ENCODE assay signal across 7 mouse cellular contexts in the genomic region with DNA sequence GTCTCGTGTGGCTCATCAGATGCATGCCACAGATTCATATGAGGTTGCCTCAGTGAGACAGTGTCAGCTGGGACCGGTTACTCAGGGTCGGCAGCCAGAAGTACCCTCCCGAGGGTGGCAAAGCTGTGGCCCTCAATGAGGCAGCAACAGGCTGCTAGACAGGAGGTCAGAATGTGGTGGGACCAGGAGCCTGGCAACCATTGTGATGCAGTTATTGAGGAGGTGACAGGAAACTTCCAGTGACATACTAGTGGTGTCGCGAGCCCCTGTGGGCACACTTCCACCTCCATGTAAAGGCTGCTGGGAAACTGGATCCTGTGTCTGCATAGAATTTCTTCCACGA. TPM values are rescaled to one million over a fixed set of nuclear protein-coding genes. Genes with fewer than 3 reads are reported as not detected.
A peak's percentile ranks its signal among the peaks of the same experiment; 100 is the strongest.
DNase-seq lines count a peak whose midpoint lies in the region; ATAC-seq and TF ChIP-seq lines count a peak whose summit lies in the region.

A gene (plus strand): TSS at position 242 of the 343 bp plus-strand sequence.

- no peak within 1 kb of the TSS for H3K4me3 ChIP-seq in thymus, adult 2 months (ENCODE audit: control insufficient read depth, insufficient read depth, low read length)
- no peak within 1 kb of the TSS for H3K4me3 ChIP-seq in forebrain, embryonic 13.5 days
- H3K4me3 ChIP-seq in liver, embryonic 12.5 days: no peak within 1 kb of the TSS

- H3K36me3 ChIP-seq in thymus, adult 2 months (ENCODE audit: control insufficient read depth, insufficient read depth, low read length): no peaks in the 10 kb centered on the region
- no peaks in the 10 kb centered on the region; the same call in 1 of the 2 replicates for H3K36me3 ChIP-seq in forebrain, embryonic 13.5 days (ENCODE audit: poor library complexity, severe bottlenecking)
- peaks cover 34% of the 10 kb centered on the region for H3K36me3 ChIP-seq in liver, embryonic 12.5 days

- TF ChIP-seq CTCF in thymus, adult 2 months (IDR thresholded peaks at IDR 0.05; ENCODE audit: borderline replicate concordance, control insufficient read depth, extremely low read depth, insufficient read depth, low read length, poor library complexity): no peak

- no peaks in the 10 kb centered on the region for H3K9me3 ChIP-seq in forebrain, embryonic 13.5 days (replicated peaks)
- 0 out of 2 replicates have a peak, but pooled peaks cover 4% of the 10 kb centered on the region for H3K9me3 ChIP-seq in liver, embryonic 12.5 days (replicated peaks)

- no peak within 1 kb of the TSS for H3K27ac ChIP-seq in thymus, adult 2 months (ENCODE audit: control insufficient read depth, insufficient read depth, low read length)
- no peak within 1 kb of the TSS for H3K27ac ChIP-seq in forebrain, embryonic 13.5 days
- H3K27ac ChIP-seq in liver, embryonic 12.5 days: peak within 1 kb of the TSS; percentile 72

- DNase-seq in thymus, adult 2 months: no peak
- DNase-seq in thymus, postnatal 36 days: no peak
- no peak for DNase-seq in urinary bladder, postnatal 14 days (ENCODE audit: low spot score)

- no peak for TF ChIP-seq POLR2A in thymus, adult 2 months (IDR thresholded peaks at IDR 0.05; ENCODE audit: control insufficient read depth, extremely low read depth, insufficient read depth, low read length, poor library complexity)

- no peak for ATAC-seq in forebrain, embryonic 13.5 days
- peak in 1 of 2 experiments; percentile 4; a peak in 1 of 4 replicates for ATAC-seq in hematopoietic stem cell, adult 5-6 weeks (replicated peaks in 1 of 2; ENCODE audit: insufficient read depth in 1 of 2, low FRiP score in 2 of 2, low TSS enrichment in 1 of 2, low read depth in 1 of 2, poor library complexity in 2 of 2, severe bottlenecking in 2 of 2)
- no peak for ATAC-seq in liver, embryonic 12.5 days
- ATAC-seq in granulocyte monocyte progenitor cell, adult 5-6 weeks (replicated peaks; ENCODE audit: poor library complexity, severe bottlenecking): no peak

- H3K9ac ChIP-seq in forebrain, embryonic 13.5 days: no peak within 1 kb of the TSS
- 0 out of 2 replicates have a peak within 1 kb of the TSS, but pooled peaks have one; percentile 6 for H3K9ac ChIP-seq in liver, embryonic 12.5 days

- no peaks in the 10 kb centered on the region for H3K27me3 ChIP-seq in thymus, adult 2 months (ENCODE audit: control insufficient read depth, insufficient read depth, low read length)
- H3K27me3 ChIP-seq in forebrain, embryonic 13.5 days: no peaks in the 10 kb centered on the region
- no peaks in the 10 kb centered on the region for H3K27me3 ChIP-seq in liver, embryonic 12.5 days (replicated peaks)

- H3K4me1 ChIP-seq in thymus, adult 2 months (replicated peaks; ENCODE audit: control insufficient read depth, insufficient read depth, low read length): no peaks in the 10 kb centered on the region
- H3K4me1 ChIP-seq in forebrain, embryonic 13.5 days: peaks cover 45% of the 10 kb centered on the region
- peaks cover 53% of the 10 kb centered on the region for H3K4me1 ChIP-seq in liver, embryonic 12.5 days

- 68% methylated on average over 7 of the region's 7 CpGs for WGBS in thymus, adult 2 months
- 53% methylated on average over 7 of the region's 7 CpGs for WGBS in forebrain, embryonic 13.5 days
- 42% methylated on average over 7 of the region's 7 CpGs for WGBS in liver, embryonic 12.5 days (ENCODE audit: insufficient replicate concordance)

- no peak within 1 kb of the TSS for H3K4me2 ChIP-seq in forebrain, embryonic 13.5 days
- H3K4me2 ChIP-seq in liver, embryonic 12.5 days: no peak within 1 kb of the TSS; the same call in none of the 2 replicates

RNA-seq across cellular contexts. Expression of the gene that starts here (rescaled TPM):
- 3.6 and 23.5 TPM in 2 replicates for polyA plus RNA-seq in thymus, adult 2 months (2012; rRNA removed)
- polyA plus RNA-seq in forebrain, embryonic 13.5 days (2015; fragmentation: Nextera tagmentation; extraction: Ambion mirVana): 48.8 and 48.9 TPM in 2 replicates
- total RNA-seq in hematopoietic stem cell, adult 5-6 weeks (2017): 13.1 and 15.8 TPM in 2 replicates
- 2.6 TPM in 2 replicates for polyA plus RNA-seq in liver, embryonic 12.5 days (2016; fragmentation: Nextera tagmentation; extraction: Ambion mirVana)
- total RNA-seq in granulocyte monocyte progenitor cell, adult 5-6 weeks (2014; fragmentation: Nextera tagmentation): 3.4 TPM in 1 of 2 replicates, not detected in the other
- 0.78 and 3.3 TPM in 2 replicates for total RNA-seq in granulocyte monocyte progenitor cell, adult 5-6 weeks (2017)
